22 mouse cellular contexts compared by ENCODE assay signal in the genomic region with DNA sequence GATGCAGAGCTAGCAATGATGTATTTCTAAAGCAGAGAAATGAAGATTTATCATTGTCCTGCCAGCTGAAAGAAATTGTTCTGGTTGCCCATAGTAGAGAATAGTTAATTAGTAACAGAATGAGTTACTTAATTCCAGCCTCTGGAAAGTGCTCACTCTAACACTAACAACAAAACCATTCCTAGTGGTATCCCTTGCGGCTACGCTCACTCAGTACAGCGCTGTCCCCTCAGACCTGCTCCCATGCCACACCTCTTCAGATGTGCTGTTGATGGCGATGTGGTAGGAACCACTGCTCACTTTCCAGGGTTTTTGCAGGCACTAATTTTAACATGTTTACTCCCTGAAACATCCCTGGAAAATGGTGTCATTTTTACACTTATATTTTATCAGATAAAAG.
DNase-seq lines count a peak whose midpoint lies in the region; ATAC-seq and TF ChIP-seq lines count a peak whose summit lies in the region.
"Had no signal": no experiment of that assay in that cellular context is flagged by ENCODE, and none has a peak within 500 bp of the region (broad histone marks: within the 10 kb centered on the region; RNA-seq: fewer than 3 reads in every experiment).

No protein-coding gene starts in this region.

- no peak overlapping the region for H3K4me2 ChIP-seq in kidney, embryonic 15.5 days
- H3K4me2 ChIP-seq in liver, postnatal 0 days (ENCODE audit: low read depth, low read length), result no peak overlapping the region
- H3K4me2 ChIP-seq: embryonic facial prominence, embryonic 12.5 days; embryonic facial prominence, embryonic 15.5 days; heart, embryonic 11.5 days; hindbrain, embryonic 12.5 days; hindbrain, embryonic 15.5 days had no signal

- TF ChIP-seq CTCF in kidney, adult 2 months (conservative IDR thresholded peaks at IDR 0.05; ENCODE audit: insufficient read depth, insufficient read length, low read depth, low read length), result no peak
- TF ChIP-seq CTCF in liver, adult 2 months (IDR thresholded peaks at IDR 0.05; ENCODE audit: low read depth, low read length), result no peak
- no peak for TF ChIP-seq CTCF in liver, postnatal 0 days (IDR thresholded peaks at IDR 0.05; ENCODE audit: low read depth)

- ATAC-seq in kidney, embryonic 15.5 days (replicated peaks; ENCODE audit: low FRiP score), result peak; percentile 82
- ATAC-seq in liver, postnatal 0 days, result no peak
- ATAC-seq: forebrain, embryonic 14.5 days; forebrain, postnatal 0 days had no signal

- H3K27ac ChIP-seq in kidney, adult 2 months (ENCODE audit: insufficient read depth, low read depth, low read length), result no peak overlapping the region
- no peak overlapping the region for H3K27ac ChIP-seq in kidney, embryonic 15.5 days
- H3K27ac ChIP-seq in liver, adult 2 months (replicated peaks; ENCODE audit: insufficient read depth, low read depth, low read length), result no peak overlapping the region
- H3K27ac ChIP-seq in liver, postnatal 0 days (ENCODE audit: low read depth), result no peak overlapping the region
- H3K27ac ChIP-seq: embryonic facial prominence, embryonic 12.5 days; embryonic facial prominence, embryonic 15.5 days; gastrocnemius, adult 2 months; hindbrain, embryonic 12.5 days; hindbrain, embryonic 15.5 days had no signal

- H3K27me3 ChIP-seq in kidney, adult 2 months (replicated peaks; ENCODE audit: control insufficient read depth, insufficient read depth, low read length), result no peaks in the 10 kb centered on the region
- no peaks in the 10 kb centered on the region for H3K27me3 ChIP-seq in kidney, embryonic 15.5 days
- no peaks in the 10 kb centered on the region; the same call in 1 of the 2 replicates for H3K27me3 ChIP-seq in liver, adult 2 months (ENCODE audit: control insufficient read depth, insufficient read depth, low read length)
- H3K27me3 ChIP-seq in liver, postnatal 0 days (ENCODE audit: insufficient read depth, low read length), result no peaks in the 10 kb centered on the region
- H3K27me3 ChIP-seq: embryonic facial prominence, embryonic 12.5 days; embryonic facial prominence, embryonic 15.5 days; hindbrain, embryonic 12.5 days; hindbrain, embryonic 15.5 days had no signal

- H3K4me3 ChIP-seq in kidney, adult 2 months (ENCODE audit: insufficient read depth, low read depth, low read length), result no peak overlapping the region
- no peak overlapping the region for H3K4me3 ChIP-seq in kidney, embryonic 15.5 days (replicated peaks)
- H3K4me3 ChIP-seq in liver, adult 2 months (ENCODE audit: insufficient read depth, low read depth, low read length), result no peak overlapping the region
- H3K4me3 ChIP-seq in liver, postnatal 0 days (ENCODE audit: low read depth, low read length), result no peak overlapping the region
- H3K4me3 ChIP-seq: embryonic facial prominence, embryonic 12.5 days; embryonic facial prominence, embryonic 15.5 days; gastrocnemius, adult 2 months; hindbrain, embryonic 12.5 days; hindbrain, embryonic 15.5 days had no signal

- H3K36me3 ChIP-seq in kidney, adult 2 months (ENCODE audit: control insufficient read depth, insufficient read depth, low read length), result no peaks in the 10 kb centered on the region
- H3K36me3 ChIP-seq in kidney, embryonic 15.5 days, result no peaks in the 10 kb centered on the region
- no peaks in the 10 kb centered on the region for H3K36me3 ChIP-seq in liver, adult 2 months (ENCODE audit: control insufficient read depth, insufficient read depth, low read length)
- H3K36me3 ChIP-seq in liver, postnatal 0 days (replicated peaks; ENCODE audit: insufficient read depth, low read length), result no peaks in the 10 kb centered on the region
- H3K36me3 ChIP-seq: embryonic facial prominence, embryonic 12.5 days; embryonic facial prominence, embryonic 15.5 days; hindbrain, embryonic 12.5 days; hindbrain, embryonic 15.5 days had no signal

- no peaks in the 10 kb centered on the region for H3K9me3 ChIP-seq in kidney, embryonic 15.5 days (replicated peaks)
- no peaks in the 10 kb centered on the region for H3K9me3 ChIP-seq in liver, postnatal 0 days (ENCODE audit: low read length)
- H3K9me3 ChIP-seq: embryonic facial prominence, embryonic 12.5 days; embryonic facial prominence, embryonic 15.5 days; hindbrain, embryonic 12.5 days; hindbrain, embryonic 15.5 days had no signal

- no peak overlapping the region for H3K9ac ChIP-seq in kidney, embryonic 15.5 days
- H3K9ac ChIP-seq in liver, adult 2 months (ENCODE audit: low read depth, low read length), result no peak overlapping the region
- no peak overlapping the region for H3K9ac ChIP-seq in liver, postnatal 0 days (replicated peaks)
- H3K9ac ChIP-seq: embryonic facial prominence, embryonic 12.5 days; embryonic facial prominence, embryonic 15.5 days; forebrain, postnatal 0 days; hindbrain, embryonic 12.5 days; hindbrain, embryonic 15.5 days had no signal

- WGBS in kidney, adult 2 months, result 56% methylated on average over 4 of the region's 4 CpGs
- WGBS in kidney, embryonic 15.5 days, result 80% methylated on average over 4 of the region's 4 CpGs
- 67% methylated on average over 4 of the region's 4 CpGs for WGBS in liver, adult 2 months
- WGBS in liver, postnatal 0 days (ENCODE audit: insufficient replicate concordance), result 82% methylated on average over 4 of the region's 4 CpGs

- peaks cover 3% of the 10 kb centered on the region; the same call in 1 of the 2 replicates for H3K4me1 ChIP-seq in kidney, adult 2 months (ENCODE audit: control insufficient read depth, insufficient read depth, low read length)
- H3K4me1 ChIP-seq in kidney, embryonic 15.5 days, result peaks cover 2% of the 10 kb centered on the region; the same call in 1 of the 2 replicates
- H3K4me1 ChIP-seq in liver, adult 2 months (ENCODE audit: control insufficient read depth, insufficient read depth, low read length), result no peaks in the 10 kb centered on the region
- H3K4me1 ChIP-seq in liver, postnatal 0 days (ENCODE audit: insufficient read depth), result no peaks in the 10 kb centered on the region

- no peak for TF ChIP-seq POLR2A in kidney, adult 2 months (IDR thresholded peaks at IDR 0.05; ENCODE audit: low read depth, low read length)
- no peak for TF ChIP-seq POLR2A in liver, adult 2 months (IDR thresholded peaks at IDR 0.05; ENCODE audit: extremely low read depth, insufficient read depth, low read length)

- DNase-seq in kidney, adult 2 months, result peak; percentile 34
- DNase-seq in kidney, adult 11 months, result no peak
- DNase-seq in kidney, postnatal 14 days, result no peak
- DNase-seq in liver, adult 2 months (ENCODE audit: extremely low read depth, low read depth, low spot score), result peak; percentile 37
- no peak for DNase-seq in liver, postnatal 0 days
- DNase-seq: adrenal gland, adult 2 months; adrenal gland, postnatal 14 days; cerebellum, adult 11 months; cerebellum, adult 2 months; cerebellum, adult 9-11 months; cerebellum, postnatal 25 days; forebrain, postnatal 0 days; gastrocnemius, adult 2 months; gastrocnemius, postnatal 14 days; heart, adult 11 months had no signal

- no peaks in the 10 kb centered on the region for H3K79me2 ChIP-seq in liver, adult 2 months (ENCODE audit: control insufficient read depth, insufficient read depth, low read length)

- TF ChIP-seq EP300 in liver, postnatal 0 days (IDR thresholded peaks at IDR 0.05; ENCODE audit: low read depth), result no peak

Comparison
In these comparisons a context has a peak if more than half of its experiments do, and no peak if none do; other contexts are left out.
1. DNase-seq: peak in kidney, adult 2 months (single experiment) and liver, adult 2 months (single experiment); none in kidney, adult 11 months (single experiment), kidney, postnatal 14 days (single experiment) and liver, postnatal 0 days (single experiment).